Mouse (Mus musculus): Measurements from ENCODE around the gene Tmem198b. TPM values are rescaled to one million over a fixed set of nuclear protein-coding genes. Genes with fewer than 3 reads are reported as not detected.

The Tmem198b gene
- polyA plus RNA-seq, 1 experiment from 2014 or later: 14.9 TPM

DNA sequence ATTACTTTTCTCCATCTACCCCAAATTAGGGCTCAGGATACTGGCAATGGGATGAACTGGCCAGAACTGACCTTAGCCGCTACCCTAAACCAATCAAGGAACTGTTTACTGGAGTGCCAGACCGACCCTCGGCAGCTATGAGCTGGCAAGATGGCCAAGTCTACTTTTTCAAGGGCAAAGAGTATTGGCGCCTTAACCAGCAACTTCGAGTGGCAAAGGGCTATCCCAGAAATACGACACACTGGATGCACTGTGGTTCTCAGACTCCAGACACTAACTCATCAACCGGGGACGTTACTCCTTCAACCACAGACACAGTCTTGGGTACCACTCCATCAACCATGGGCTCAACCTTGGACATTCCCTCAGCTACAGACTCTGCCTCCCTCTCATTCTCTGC lies 5.5 kb downstream of the Tmem198b start:
- Histone ChIP-seq H3K4me1 (replicated peaks) (peaks cover 14% of the 10 kb centered on the region), H3K27me3 (no peaks in the 10 kb centered on the region), H3K4me3 (no peak overlapping the region), H3K9me3 (replicated peaks) (no peaks in the 10 kb centered on the region), H3K4me2 (no peak overlapping the region), H3K27ac (no peak overlapping the region), H3K9ac (no peak overlapping the region), H3K36me3 (peaks cover 16% of the 10 kb centered on the region; the same call in 1 of the 2 replicates)
- ATAC-seq (replicated peaks; ENCODE audit: insufficient number of reproducible peaks, insufficient read depth, low FRiP score, low read depth): no peak
- 92% methylated on average over 8 of the region's 8 CpGs for WGBS

DNA sequence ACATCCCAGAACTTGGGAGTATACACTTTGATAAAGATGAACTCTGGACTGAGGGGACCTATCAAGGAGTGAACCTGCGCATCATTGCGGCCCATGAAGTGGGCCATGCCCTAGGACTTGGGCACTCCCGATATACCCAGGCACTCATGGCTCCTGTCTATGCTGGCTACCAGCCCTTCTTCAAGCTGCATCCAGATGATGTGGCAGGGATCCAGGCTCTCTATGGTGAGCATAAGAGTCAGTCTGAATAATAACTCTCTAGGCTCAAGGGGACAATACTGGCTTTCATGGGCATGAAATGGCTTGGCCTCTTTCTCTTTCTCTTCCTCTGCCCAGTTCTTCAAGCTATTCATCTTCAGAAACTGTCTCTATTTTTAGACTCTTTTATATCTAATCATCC lies 8.6 kb downstream of the Tmem198b start:
- no peak overlapping the region for H3K27ac ChIP-seq
- no peaks in the 10 kb centered on the region for H3K9me3 ChIP-seq (replicated peaks)
- no peak overlapping the region for H3K9ac ChIP-seq
- ATAC-seq (replicated peaks; ENCODE audit: insufficient number of reproducible peaks, insufficient read depth, low FRiP score, low read depth): no peak
- no peaks in the 10 kb centered on the region for H3K27me3 ChIP-seq
- H3K36me3 ChIP-seq: peaks cover 6% of the 10 kb centered on the region; the same call in 1 of the 2 replicates
- no peaks in the 10 kb centered on the region for H3K4me1 ChIP-seq (replicated peaks)
- H3K4me3 ChIP-seq: no peak overlapping the region
- 87% methylated on average over 3 of the region's 3 CpGs for WGBS
- H3K4me2 ChIP-seq: no peak overlapping the region

DNA sequence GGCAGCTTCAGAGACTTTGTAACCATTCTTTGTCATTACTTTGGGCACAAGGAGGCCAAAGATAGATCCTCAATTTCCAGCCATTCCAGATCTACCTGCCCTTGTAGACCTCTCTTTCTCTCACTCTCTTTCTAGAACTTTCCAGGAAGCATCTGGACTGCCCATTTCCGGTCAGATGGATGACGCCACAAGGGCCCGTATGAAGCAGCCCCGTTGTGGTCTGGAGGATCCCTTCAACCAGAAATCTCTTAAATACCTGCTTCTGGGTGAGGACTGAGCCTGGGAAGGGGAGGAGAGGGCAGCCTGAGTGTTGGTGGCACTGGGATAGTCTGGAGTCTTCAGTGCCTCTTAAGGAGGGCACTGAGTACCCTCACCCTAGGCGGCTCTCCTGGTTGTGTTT lies 9.8 kb downstream of the Tmem198b start:
- Histone ChIP-seq H3K4me2 (no peak overlapping the region), H3K27me3 (no peaks in the 10 kb centered on the region), H3K36me3 (no peaks in the 10 kb centered on the region), H3K4me3 (no peak overlapping the region), H3K9ac (no peak overlapping the region), H3K27ac (no peak overlapping the region), H3K9me3 (replicated peaks) (no peaks in the 10 kb centered on the region), H3K4me1 (replicated peaks) (no peaks in the 10 kb centered on the region)
- WGBS: 83% methylated on average over 5 of the region's 5 CpGs
- ATAC-seq (replicated peaks; ENCODE audit: insufficient number of reproducible peaks, insufficient read depth, low FRiP score, low read depth): no peak

DNA sequence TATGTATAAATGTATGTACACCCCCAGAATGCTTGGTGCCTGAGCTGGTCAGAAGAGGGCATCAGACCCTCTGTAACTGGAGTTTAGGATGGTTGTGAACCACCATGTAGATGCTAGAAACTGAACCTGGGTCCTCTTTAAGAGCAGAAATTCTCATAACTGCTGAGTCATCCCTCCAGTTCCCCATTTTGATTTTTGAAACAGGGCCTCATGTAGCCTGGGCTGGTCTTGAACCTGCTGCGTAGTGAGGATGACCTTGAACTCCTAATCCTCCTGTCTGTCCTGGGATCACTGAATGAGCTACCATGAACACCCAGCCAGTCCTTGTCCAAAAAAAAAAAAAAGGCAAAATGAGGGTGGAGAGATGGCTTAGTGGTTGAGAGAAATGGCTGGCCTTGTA lies 10.9 kb downstream of the Tmem198b start:
- Histone ChIP-seq H3K36me3 (no peaks in the 10 kb centered on the region), H3K9me3 (replicated peaks) (no peaks in the 10 kb centered on the region), H3K9ac (no peak overlapping the region), H3K27ac (no peak overlapping the region), H3K27me3 (no peaks in the 10 kb centered on the region), H3K4me3 (no peak overlapping the region), H3K4me1 (replicated peaks) (no peaks in the 10 kb centered on the region), H3K4me2 (no peak overlapping the region)
- WGBS: 87% methylated on average over 1 of the region's 1 CpGs
- no peak for ATAC-seq (replicated peaks; ENCODE audit: insufficient number of reproducible peaks, insufficient read depth, low FRiP score, low read depth)

DNA sequence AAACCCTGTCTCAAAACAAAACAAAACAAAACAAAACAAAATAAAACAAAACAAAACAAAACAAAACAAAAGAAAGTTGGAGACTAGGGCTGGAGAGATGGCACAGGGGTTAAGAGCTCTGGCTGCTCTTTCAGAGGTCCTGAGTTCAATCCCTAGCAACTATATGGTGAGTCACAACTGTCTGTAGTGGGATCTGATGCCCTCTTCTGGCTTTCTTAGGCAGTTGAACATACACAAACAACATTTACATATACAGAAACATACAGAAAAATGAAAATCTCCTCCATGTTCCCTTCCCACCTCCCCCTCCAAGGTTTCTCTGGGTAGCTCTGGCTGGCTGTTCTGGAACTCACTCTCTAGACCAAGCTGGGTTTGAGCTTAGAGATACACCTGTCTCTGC lies 12.1 kb downstream of the Tmem198b start:
- H3K36me3 ChIP-seq: no peaks in the 10 kb centered on the region
- no peak overlapping the region for H3K9ac ChIP-seq
- H3K27me3 ChIP-seq: no peaks in the 10 kb centered on the region
- H3K9me3 ChIP-seq (replicated peaks): no peaks in the 10 kb centered on the region
- H3K4me2 ChIP-seq: no peak overlapping the region
- H3K4me1 ChIP-seq (replicated peaks): no peaks in the 10 kb centered on the region
- H3K27ac ChIP-seq: no peak overlapping the region
- ATAC-seq (replicated peaks; ENCODE audit: insufficient number of reproducible peaks, insufficient read depth, low FRiP score, low read depth): no peak
- no peak overlapping the region for H3K4me3 ChIP-seq

DNA sequence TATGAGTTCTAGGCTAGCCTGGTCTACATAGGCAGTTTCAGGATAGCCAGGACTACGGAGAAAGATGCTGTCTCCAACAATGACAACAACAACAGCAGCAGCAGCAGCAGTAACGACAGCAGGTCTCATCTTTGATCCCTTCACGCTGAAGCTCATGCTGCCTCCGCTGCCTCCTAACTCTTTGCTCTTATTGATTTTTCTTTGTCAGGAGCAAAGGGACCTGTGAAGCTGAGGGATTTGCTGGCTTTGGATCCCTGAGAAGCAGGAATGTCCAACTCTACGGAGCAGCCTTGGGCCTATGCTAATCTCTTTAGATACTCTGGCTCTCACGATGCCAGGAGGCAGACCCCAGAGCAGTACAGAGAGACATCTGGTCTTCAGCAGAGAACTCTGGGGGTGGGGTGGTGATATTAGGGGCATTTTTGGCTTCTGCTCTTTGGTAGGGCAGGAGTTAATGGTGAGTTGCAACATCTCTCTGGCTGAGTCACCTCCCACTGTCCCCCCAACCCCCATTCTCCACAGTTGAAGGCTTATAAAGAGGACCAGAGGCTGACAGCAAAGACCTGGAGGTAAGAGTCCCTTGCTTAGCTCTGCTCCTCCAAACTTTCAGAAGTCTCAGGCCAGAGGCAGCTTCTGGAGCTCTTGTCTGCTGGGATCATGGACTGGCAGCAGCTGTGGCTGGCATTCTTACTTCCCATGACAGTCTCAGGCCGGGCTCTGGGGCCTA lies 13.6 kb downstream of the Tmem198b start, which contains the start of gene Mmp19:
TSS of gene Mmp19 (plus strand) at position 513 of the 727 bp plus-strand sequence.
- Histone ChIP-seq H3K9ac (peak within 1 kb of the TSS; percentile 2; the same call in 1 of the 2 replicates), H3K4me1 (replicated peaks) (no peaks in the 10 kb centered on the region), H3K9me3 (replicated peaks) (no peaks in the 10 kb centered on the region), H3K4me2 (peak within 1 kb of the TSS; percentile 21), H3K27me3 (no peaks in the 10 kb centered on the region), H3K27ac (no peak within 1 kb of the TSS), H3K36me3 (no peaks in the 10 kb centered on the region), H3K4me3 (no peak within 1 kb of the TSS; the same call in 1 of the 2 replicates)
- WGBS: 61% methylated on average over 7 of the region's 7 CpGs
- ATAC-seq (replicated peaks; ENCODE audit: insufficient number of reproducible peaks, insufficient read depth, low FRiP score, low read depth): no peak

DNA sequence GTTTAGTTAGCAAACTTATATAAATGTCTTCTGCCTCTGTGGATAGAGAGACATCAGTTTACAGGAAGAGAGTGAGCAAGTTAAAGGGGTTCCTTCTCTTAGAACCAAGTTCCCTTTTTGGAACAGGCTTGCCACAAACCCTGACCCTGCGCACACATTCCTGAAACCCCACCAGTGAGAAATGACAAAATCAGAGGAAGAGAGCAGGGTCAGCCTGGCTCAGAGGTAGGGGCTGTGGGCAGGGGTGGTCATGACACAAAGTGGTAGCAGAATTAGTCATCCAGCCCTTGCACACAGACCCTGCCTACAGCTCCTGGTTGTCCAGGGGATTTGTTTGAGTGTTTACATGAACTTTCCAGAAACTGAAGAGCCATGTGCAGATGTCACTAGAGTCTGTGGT lies 24.0 kb downstream of the Tmem198b start:
- ATAC-seq (replicated peaks; ENCODE audit: insufficient number of reproducible peaks, insufficient read depth, low FRiP score, low read depth): no peak
- Histone ChIP-seq H3K9ac (no peak overlapping the region), H3K4me3 (no peak overlapping the region), H3K27me3 (no peaks in the 10 kb centered on the region), H3K27ac (no peak overlapping the region), H3K4me2 (no peak overlapping the region), H3K4me1 (replicated peaks) (no peaks in the 10 kb centered on the region; the same call in 1 of the 2 replicates), H3K9me3 (replicated peaks) (no peaks in the 10 kb centered on the region), H3K36me3 (no peaks in the 10 kb centered on the region)
- 86% methylated on average over 1 of the region's 1 CpGs for WGBS

DNA sequence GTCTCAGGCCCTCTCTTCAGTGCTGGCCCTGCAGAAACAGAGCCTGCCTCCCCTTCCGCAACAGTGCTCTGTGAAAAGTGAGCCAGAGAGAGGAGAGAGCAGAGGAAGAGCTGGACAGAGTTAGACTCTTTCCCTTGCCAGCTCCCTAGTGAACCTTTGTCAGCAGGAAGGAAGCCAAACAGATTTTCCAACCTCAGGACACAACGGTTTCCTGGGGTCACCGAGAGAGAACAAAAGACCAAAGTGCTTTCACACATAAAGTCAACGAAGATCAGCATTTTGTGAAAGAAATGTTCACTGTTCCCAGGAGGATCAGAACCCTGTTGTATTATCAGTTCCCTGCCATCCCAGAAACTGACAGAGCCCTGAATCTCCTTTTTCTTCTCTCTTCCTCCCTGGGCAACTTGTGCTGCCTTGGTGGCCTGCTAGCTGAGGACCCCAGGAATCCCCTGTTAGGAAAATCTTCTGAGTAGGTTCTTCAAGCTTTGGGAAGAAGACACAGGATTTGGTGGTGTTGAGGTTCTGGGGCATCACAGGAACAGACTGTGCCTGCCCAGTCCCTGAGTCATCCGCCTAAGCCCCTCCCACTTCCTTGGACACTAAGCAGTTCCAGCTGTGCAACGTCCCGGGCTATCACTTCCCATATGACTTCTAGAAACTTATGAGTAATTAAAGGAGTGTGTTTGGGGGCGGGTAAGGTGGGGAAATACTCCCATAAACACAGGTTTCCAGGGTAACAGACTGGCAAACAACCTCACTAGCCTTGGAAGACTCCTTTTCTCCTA lies 25.0 kb downstream of the Tmem198b start:
- no peaks in the 10 kb centered on the region for H3K27me3 ChIP-seq
- H3K9ac ChIP-seq: no peak overlapping the region
- H3K36me3 ChIP-seq: no peaks in the 10 kb centered on the region
- 22% methylated on average over 8 of the region's 8 CpGs for WGBS
- no peaks in the 10 kb centered on the region; the same call in 1 of the 2 replicates for H3K4me1 ChIP-seq (replicated peaks)
- peak overlapping the region; percentile 5; the same call in 1 of the 2 replicates for H3K4me2 ChIP-seq
- H3K9me3 ChIP-seq (replicated peaks): no peaks in the 10 kb centered on the region
- peak; percentile 92 for ATAC-seq (replicated peaks; ENCODE audit: insufficient number of reproducible peaks, insufficient read depth, low FRiP score, low read depth)
- H3K27ac ChIP-seq: peak overlapping the region; percentile 89
- no peak overlapping the region for H3K4me3 ChIP-seq

DNA sequence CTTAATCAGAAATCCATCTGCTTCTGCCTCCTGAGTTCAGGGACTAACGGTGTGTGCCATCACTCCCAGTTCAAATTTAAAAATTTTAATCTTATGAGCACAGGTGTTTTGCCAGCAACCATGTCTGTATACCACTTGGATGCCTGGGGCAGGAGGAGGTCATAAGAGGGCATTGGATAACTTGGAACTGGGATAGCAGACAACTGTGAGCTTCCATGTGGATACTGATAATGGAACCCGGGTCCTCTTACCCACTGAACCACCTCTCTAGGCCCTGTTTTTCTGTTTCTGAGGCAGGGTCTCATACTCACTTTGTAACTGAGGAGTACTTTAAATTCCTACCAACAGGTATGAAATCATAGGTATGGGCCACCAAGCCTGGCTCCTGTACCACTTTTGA lies 25.7 kb downstream of the Tmem198b start:
- 0 out of 2 replicates have a peak overlapping the region, but pooled peaks have one; percentile 5 for H3K4me2 ChIP-seq
- no peak overlapping the region for H3K4me3 ChIP-seq
- H3K27me3 ChIP-seq: no peaks in the 10 kb centered on the region
- H3K4me1 ChIP-seq (replicated peaks): no peaks in the 10 kb centered on the region; the same call in 1 of the 2 replicates
- no peaks in the 10 kb centered on the region for H3K9me3 ChIP-seq (replicated peaks)
- no peaks in the 10 kb centered on the region for H3K36me3 ChIP-seq
- WGBS: 74% methylated on average over 2 of the region's 2 CpGs
- no peak for ATAC-seq (replicated peaks; ENCODE audit: insufficient number of reproducible peaks, insufficient read depth, low FRiP score, low read depth)
- no peak overlapping the region for H3K9ac ChIP-seq
- peak overlapping the region; percentile 89 for H3K27ac ChIP-seq

DNA sequence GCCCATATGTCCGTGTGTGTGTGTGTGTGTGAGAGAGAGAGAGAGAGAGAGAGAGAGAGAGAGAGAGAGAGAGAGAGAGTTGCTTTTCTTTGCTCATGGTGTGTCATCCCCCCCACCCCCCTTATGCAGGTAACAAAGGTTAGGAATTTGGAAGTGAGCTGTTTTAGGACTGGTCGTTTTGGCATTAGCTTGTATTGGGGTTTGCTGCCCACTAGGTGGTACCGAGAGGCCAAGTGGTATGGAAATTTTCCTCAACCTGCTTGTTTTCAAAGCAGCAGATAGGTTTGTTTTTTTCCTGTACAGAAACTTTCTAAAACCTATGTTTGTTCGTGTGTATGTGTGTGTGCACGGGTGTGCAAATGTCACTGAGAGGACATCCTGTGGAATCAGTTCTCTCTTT lies 30.5 kb downstream of the Tmem198b start:
- no peak overlapping the region for H3K27ac ChIP-seq
- no peaks in the 10 kb centered on the region for H3K9me3 ChIP-seq (replicated peaks)
- H3K4me3 ChIP-seq: no peak overlapping the region
- H3K36me3 ChIP-seq: no peaks in the 10 kb centered on the region
- no peak for ATAC-seq (replicated peaks; ENCODE audit: insufficient number of reproducible peaks, insufficient read depth, low FRiP score, low read depth)
- H3K4me2 ChIP-seq: no peak overlapping the region
- H3K27me3 ChIP-seq: no peaks in the 10 kb centered on the region
- no peak overlapping the region for H3K9ac ChIP-seq
- 17% methylated on average over 5 of the region's 5 CpGs for WGBS
- no peaks in the 10 kb centered on the region for H3K4me1 ChIP-seq (replicated peaks)

DNA sequence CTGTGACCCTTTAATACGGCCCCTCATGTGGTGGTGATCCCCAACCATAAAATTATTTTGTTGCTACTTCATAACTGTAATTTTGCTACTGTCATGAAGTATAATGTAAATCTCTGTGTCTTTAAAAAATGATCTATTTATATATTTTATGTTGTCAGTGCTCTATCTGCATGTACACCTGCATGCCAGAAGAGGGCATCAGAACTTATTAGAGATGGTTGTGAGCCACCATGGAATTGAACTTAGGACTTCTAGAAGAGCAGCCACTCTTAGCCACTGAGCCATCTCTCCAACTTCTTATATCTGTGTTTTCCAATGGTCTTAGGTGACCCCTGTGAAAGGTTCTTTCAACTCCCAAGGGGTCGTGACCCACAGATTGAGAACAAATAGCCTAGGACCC lies 31.3 kb downstream of the Tmem198b start:
- Histone ChIP-seq H3K36me3 (no peaks in the 10 kb centered on the region), H3K27ac (no peak overlapping the region), H3K4me3 (no peak overlapping the region), H3K4me2 (no peak overlapping the region), H3K9ac (no peak overlapping the region), H3K9me3 (replicated peaks) (no peaks in the 10 kb centered on the region), H3K27me3 (no peaks in the 10 kb centered on the region), H3K4me1 (replicated peaks) (no peaks in the 10 kb centered on the region)
- WGBS: 77% methylated on average over 2 of the region's 2 CpGs
- ATAC-seq (replicated peaks; ENCODE audit: insufficient number of reproducible peaks, insufficient read depth, low FRiP score, low read depth): no peak

Data from heart, embryonic 15.5 days (tissue).